Mouse (Mus musculus): ENCODE measurements at regions not wholly inside any gene's neighbourhood (a gene's known extent, or its start where the extent isn't known, plus 50 kb on each side); places are given as distances from the start of the nearest gene placed in this dataset.

GRCm38 (mm10) chr5:111892956-111893355, 159.2 kb downstream of the Gm26897 start:
- ATAC-seq (ENCODE audit: low FRiP score, low TSS enrichment) (no peak), DNase-seq (no peak)

GRCm38 (mm10) chr5:111893905-111894311, 160.2 kb downstream of the Gm26897 start:
- Histone ChIP-seq H3K27ac (replicated peaks; ENCODE audit: low read depth, low read length) (peak overlapping the region; percentile 70), H3K36me3 (ENCODE audit: control insufficient read depth, insufficient read depth, low read length) (no peaks in the 10 kb centered on the region), H3K4me1 (ENCODE audit: control insufficient read depth, insufficient read depth, low read length) (peaks cover 31% of the 10 kb centered on the region), H3K27me3 (ENCODE audit: control insufficient read depth, insufficient read depth, low read length) (no peaks in the 10 kb centered on the region), H3K4me2 (ENCODE audit: low read length) (peak overlapping the region; percentile 45), H3K9ac (replicated peaks; ENCODE audit: low read length) (no peak overlapping the region; the same call in 1 of the 2 replicates), H3K4me3 (replicated peaks; ENCODE audit: low read depth, low read length) (peak overlapping the region; percentile 22), H3K9me3 (ENCODE audit: control insufficient read depth, low read length) (no peaks in the 10 kb centered on the region)
- DNase-seq (peak; percentile 91), ATAC-seq (ENCODE audit: low FRiP score, low TSS enrichment) (peak; percentile 85)
- 1% methylated on average over 11 of the region's 11 CpGs for WGBS

More at GRCm38 (mm10) chr5:111892956-111893355, 159.2 kb downstream of the Gm26897 start:
- H3K4me1 ChIP-seq (ENCODE audit: control insufficient read depth, insufficient read depth, low read length) = peaks cover 22% of the 10 kb centered on the region
- H3K36me3 ChIP-seq (ENCODE audit: control insufficient read depth, insufficient read depth, low read length) = no peaks in the 10 kb centered on the region
- H3K27ac ChIP-seq (replicated peaks; ENCODE audit: low read depth, low read length) = no peak overlapping the region
- no peaks in the 10 kb centered on the region for H3K9me3 ChIP-seq (ENCODE audit: control insufficient read depth, low read length)
- no peak overlapping the region for H3K9ac ChIP-seq (replicated peaks; ENCODE audit: low read length)
- H3K27me3 ChIP-seq (ENCODE audit: control insufficient read depth, insufficient read depth, low read length) = no peaks in the 10 kb centered on the region
- H3K4me3 ChIP-seq (replicated peaks; ENCODE audit: low read depth, low read length) = no peak overlapping the region
- 73% methylated on average over 3 of the region's 3 CpGs for WGBS
- no peak overlapping the region for H3K4me2 ChIP-seq (ENCODE audit: low read length)

GRCm38 (mm10) chr5:111897568-111897967, 163.8 kb downstream of the Gm26897 start:
- H3K9me3 ChIP-seq (ENCODE audit: control insufficient read depth, low read length) = no peaks in the 10 kb centered on the region
- peak; percentile 49 for DNase-seq
- no peak overlapping the region for H3K4me3 ChIP-seq (replicated peaks; ENCODE audit: low read depth, low read length)
- no peak for ATAC-seq (ENCODE audit: low FRiP score, low TSS enrichment)
- no peak overlapping the region for H3K4me2 ChIP-seq (ENCODE audit: low read length)
- no peaks in the 10 kb centered on the region for H3K36me3 ChIP-seq (ENCODE audit: control insufficient read depth, insufficient read depth, low read length)
- H3K27ac ChIP-seq (replicated peaks; ENCODE audit: low read depth, low read length) = no peak overlapping the region
- peaks cover 32% of the 10 kb centered on the region for H3K4me1 ChIP-seq (ENCODE audit: control insufficient read depth, insufficient read depth, low read length)
- H3K9ac ChIP-seq (replicated peaks; ENCODE audit: low read length) = no peak overlapping the region
- no peaks in the 10 kb centered on the region for H3K27me3 ChIP-seq (ENCODE audit: control insufficient read depth, insufficient read depth, low read length)
- WGBS = 68% methylated on average over 4 of the region's 4 CpGs

GRCm38 (mm10) chr5:111898482-111898881, 164.8 kb downstream of the Gm26897 start:
- no peak overlapping the region for H3K4me3 ChIP-seq (replicated peaks; ENCODE audit: low read depth, low read length)
- no peaks in the 10 kb centered on the region for H3K9me3 ChIP-seq (ENCODE audit: control insufficient read depth, low read length)
- no peaks in the 10 kb centered on the region for H3K27me3 ChIP-seq (ENCODE audit: control insufficient read depth, insufficient read depth, low read length)
- 23% methylated on average over 12 of the region's 12 CpGs for WGBS
- H3K9ac ChIP-seq (replicated peaks; ENCODE audit: low read length) = no peak overlapping the region
- no peaks in the 10 kb centered on the region for H3K36me3 ChIP-seq (ENCODE audit: control insufficient read depth, insufficient read depth, low read length)
- H3K4me2 ChIP-seq (ENCODE audit: low read length) = no peak overlapping the region; the same call in 1 of the 2 replicates
- ATAC-seq (ENCODE audit: low FRiP score, low TSS enrichment) = no peak
- peaks cover 28% of the 10 kb centered on the region for H3K4me1 ChIP-seq (ENCODE audit: control insufficient read depth, insufficient read depth, low read length)
- DNase-seq = peak; percentile 62
- H3K27ac ChIP-seq (replicated peaks; ENCODE audit: low read depth, low read length) = peak overlapping the region; percentile 39

- H3K9me3 ChIP-seq (ENCODE audit: control insufficient read depth, low read length) = no peaks in the 10 kb centered on the region
- no peak for ATAC-seq (ENCODE audit: low FRiP score, low TSS enrichment)
- peaks cover 14% of the 10 kb centered on the region for H3K4me1 ChIP-seq (ENCODE audit: control insufficient read depth, insufficient read depth, low read length)
- peak; percentile 51 for DNase-seq
- no peak overlapping the region for H3K9ac ChIP-seq (replicated peaks; ENCODE audit: low read length)
- no peak overlapping the region for H3K4me2 ChIP-seq (ENCODE audit: low read length)
- no peaks in the 10 kb centered on the region for H3K27me3 ChIP-seq (ENCODE audit: control insufficient read depth, insufficient read depth, low read length)
- no peak overlapping the region for H3K4me3 ChIP-seq (replicated peaks; ENCODE audit: low read depth, low read length)
- 22% methylated on average over 5 of the region's 5 CpGs for WGBS
- H3K27ac ChIP-seq (replicated peaks; ENCODE audit: low read depth, low read length) = no peak overlapping the region
- no peaks in the 10 kb centered on the region for H3K36me3 ChIP-seq (ENCODE audit: control insufficient read depth, insufficient read depth, low read length)
These were observed 167.5 kb downstream of the Gm26897 start for GRCm38 (mm10) chr5:111901197-111901596.

GRCm38 (mm10) chr5:111901678-111902077, 168.0 kb downstream of the Gm26897 start:
- Histone ChIP-seq H3K4me2 (ENCODE audit: low read length) (no peak overlapping the region), H3K9me3 (ENCODE audit: control insufficient read depth, low read length) (no peaks in the 10 kb centered on the region), H3K9ac (replicated peaks; ENCODE audit: low read length) (no peak overlapping the region), H3K4me3 (replicated peaks; ENCODE audit: low read depth, low read length) (no peak overlapping the region), H3K27me3 (ENCODE audit: control insufficient read depth, insufficient read depth, low read length) (no peaks in the 10 kb centered on the region), H3K36me3 (ENCODE audit: control insufficient read depth, insufficient read depth, low read length) (no peaks in the 10 kb centered on the region), H3K4me1 (ENCODE audit: control insufficient read depth, insufficient read depth, low read length) (peaks cover 14% of the 10 kb centered on the region), H3K27ac (replicated peaks; ENCODE audit: low read depth, low read length) (no peak overlapping the region)
- DNase-seq (no peak), ATAC-seq (ENCODE audit: low FRiP score, low TSS enrichment) (no peak)
- 16% methylated on average over 5 of the region's 5 CpGs for WGBS

- ATAC-seq (ENCODE audit: low FRiP score, low TSS enrichment) (no peak), DNase-seq (peak; percentile 57)
- Histone ChIP-seq H3K27me3 (ENCODE audit: control insufficient read depth, insufficient read depth, low read length) (no peaks in the 10 kb centered on the region), H3K36me3 (ENCODE audit: control insufficient read depth, insufficient read depth, low read length) (no peaks in the 10 kb centered on the region), H3K9me3 (ENCODE audit: control insufficient read depth, low read length) (no peaks in the 10 kb centered on the region), H3K27ac (replicated peaks; ENCODE audit: low read depth, low read length) (no peak overlapping the region), H3K4me1 (ENCODE audit: control insufficient read depth, insufficient read depth, low read length) (peaks cover 16% of the 10 kb centered on the region), H3K4me3 (replicated peaks; ENCODE audit: low read depth, low read length) (no peak overlapping the region), H3K9ac (replicated peaks; ENCODE audit: low read length) (no peak overlapping the region), H3K4me2 (ENCODE audit: low read length) (no peak overlapping the region)
- WGBS = 47% methylated on average over 14 of the region's 14 CpGs
These were observed 174.4 kb downstream of the Gm26897 start for GRCm38 (mm10) chr5:111908085-111908484.

GRCm38 (mm10) chr5:111910514-111910913, 176.8 kb downstream of the Gm26897 start:
- Histone ChIP-seq H3K4me1 (ENCODE audit: control insufficient read depth, insufficient read depth, low read length) (peaks cover 31% of the 10 kb centered on the region), H3K27ac (replicated peaks; ENCODE audit: low read depth, low read length) (no peak overlapping the region), H3K4me3 (replicated peaks; ENCODE audit: low read depth, low read length) (no peak overlapping the region), H3K36me3 (ENCODE audit: control insufficient read depth, insufficient read depth, low read length) (no peaks in the 10 kb centered on the region), H3K9me3 (ENCODE audit: control insufficient read depth, low read length) (no peaks in the 10 kb centered on the region), H3K27me3 (ENCODE audit: control insufficient read depth, insufficient read depth, low read length) (no peaks in the 10 kb centered on the region), H3K4me2 (ENCODE audit: low read length) (no peak overlapping the region), H3K9ac (replicated peaks; ENCODE audit: low read length) (no peak overlapping the region)
- no peak for DNase-seq
- WGBS = 64% methylated on average over 8 of the region's 8 CpGs
- no peak for ATAC-seq (ENCODE audit: low FRiP score, low TSS enrichment)

- Histone ChIP-seq H3K36me3 (ENCODE audit: control insufficient read depth, insufficient read depth, low read length) (no peaks in the 10 kb centered on the region), H3K27me3 (ENCODE audit: control insufficient read depth, insufficient read depth, low read length) (no peaks in the 10 kb centered on the region), H3K9ac (replicated peaks; ENCODE audit: low read length) (0 out of 2 replicates have a peak overlapping the region, but pooled peaks have one; percentile 20), H3K27ac (replicated peaks; ENCODE audit: low read depth, low read length) (peak overlapping the region; percentile 85), H3K9me3 (ENCODE audit: control insufficient read depth, low read length) (no peaks in the 10 kb centered on the region), H3K4me1 (ENCODE audit: control insufficient read depth, insufficient read depth, low read length) (peaks cover 40% of the 10 kb centered on the region), H3K4me2 (ENCODE audit: low read length) (no peak overlapping the region), H3K4me3 (replicated peaks; ENCODE audit: low read depth, low read length) (no peak overlapping the region)
- no peak for ATAC-seq (ENCODE audit: low FRiP score, low TSS enrichment)
- 20% methylated on average over 7 of the region's 7 CpGs for WGBS
- DNase-seq = peak; percentile 62
These were observed 179.6 kb downstream of the Gm26897 start for GRCm38 (mm10) chr5:111913354-111913753.
